Mouse (Mus musculus): ENCODE measurements around the gene Troap. TPM values are rescaled to one million over a fixed set of nuclear protein-coding genes. Genes with fewer than 3 reads are reported as not detected.
A peak's percentile ranks its signal among the peaks of the same experiment; 100 is the strongest.

The Troap gene
- polyA plus RNA-seq, 1 experiment from 2014 or later: 27.3 TPM

DNA sequence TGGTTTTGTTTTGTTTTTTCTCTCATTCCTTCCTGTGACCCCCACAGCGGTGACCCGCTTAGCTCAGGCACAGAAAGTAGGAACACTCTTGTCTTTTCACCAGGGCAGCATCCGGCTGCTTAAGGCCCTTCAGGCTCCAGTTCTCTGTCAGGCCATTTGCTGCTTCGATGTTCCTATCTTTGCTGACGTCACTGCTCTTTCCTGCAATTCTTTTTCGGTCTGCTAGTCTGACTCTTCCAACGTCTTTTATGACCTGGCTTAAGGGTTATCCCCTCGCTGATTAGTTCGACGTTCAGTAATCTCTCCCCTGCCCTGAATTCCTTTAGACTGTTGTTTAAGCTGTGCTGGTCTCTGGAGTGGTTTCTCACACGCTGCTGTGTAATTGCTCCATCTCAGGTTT, 42.2 kb downstream of the Troap start:
- Histone ChIP-seq H3K4me3 (ENCODE audit: low read length) (no peak overlapping the region), H3K9me3 (ENCODE audit: control insufficient read depth, low read length) (no peaks in the 10 kb centered on the region), H3K9ac (ENCODE audit: low read depth, low read length) (no peak overlapping the region), H3K27me3 (ENCODE audit: control insufficient read depth, insufficient read depth, low read length) (no peaks in the 10 kb centered on the region), H3K27ac (ENCODE audit: low read depth, low read length) (no peak overlapping the region), H3K36me3 (ENCODE audit: control insufficient read depth, insufficient read depth, low read length) (no peaks in the 10 kb centered on the region), H3K4me2 (replicated peaks; ENCODE audit: low read depth, low read length) (no peak overlapping the region), H3K4me1 (ENCODE audit: control insufficient read depth, insufficient read depth, low read length) (peaks cover 4% of the 10 kb centered on the region; the same call in 1 of the 2 replicates)
- ATAC-seq (ENCODE audit: low FRiP score, low TSS enrichment): no peak
- 25% methylated on average over 11 of the region's 11 CpGs for WGBS

DNA sequence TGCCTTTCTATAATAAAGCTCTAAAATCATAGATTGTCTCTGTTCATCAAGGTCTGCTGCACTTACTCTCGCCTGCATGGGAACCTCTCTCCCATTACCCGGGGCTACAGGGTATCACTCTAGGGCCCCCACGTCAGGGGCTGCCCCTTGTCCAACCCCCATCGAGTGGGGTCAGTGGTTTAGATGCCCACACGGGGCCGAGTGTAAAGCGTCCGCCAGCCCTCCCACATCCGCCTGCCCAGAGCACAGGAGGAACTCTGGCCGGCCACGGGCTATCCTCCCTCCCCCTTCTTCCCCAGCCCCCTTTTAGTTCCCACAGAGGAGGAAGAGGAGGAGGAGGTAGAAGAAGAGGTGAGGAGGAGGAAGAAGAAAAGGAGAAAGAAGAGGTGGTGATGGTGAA, 46.4 kb downstream of the Troap start:
- Histone ChIP-seq H3K27me3 (ENCODE audit: control insufficient read depth, insufficient read depth, low read length) (no peaks in the 10 kb centered on the region), H3K36me3 (ENCODE audit: control insufficient read depth, insufficient read depth, low read length) (no peaks in the 10 kb centered on the region), H3K4me3 (ENCODE audit: low read length) (no peak overlapping the region), H3K9me3 (ENCODE audit: control insufficient read depth, low read length) (no peaks in the 10 kb centered on the region), H3K4me1 (ENCODE audit: control insufficient read depth, insufficient read depth, low read length) (peaks cover 10% of the 10 kb centered on the region; the same call in 1 of the 2 replicates), H3K9ac (ENCODE audit: low read depth, low read length) (0 out of 2 replicates have a peak overlapping the region, but pooled peaks have one; percentile 7), H3K27ac (ENCODE audit: low read depth, low read length) (no peak overlapping the region), H3K4me2 (replicated peaks; ENCODE audit: low read depth, low read length) (peak overlapping the region; percentile 34)
- ATAC-seq (ENCODE audit: low FRiP score, low TSS enrichment): peak; percentile 72
- 6% methylated on average over 11 of the region's 11 CpGs for WGBS

GRCm38 (mm10) chr15:99122642-99123041, 48.3 kb downstream of the Troap start:
- 56% methylated on average over 2 of the region's 2 CpGs for WGBS
- no peaks in the 10 kb centered on the region for H3K27me3 ChIP-seq (ENCODE audit: control insufficient read depth, insufficient read depth, low read length)
- H3K9ac ChIP-seq (ENCODE audit: low read depth, low read length): no peak overlapping the region
- H3K4me1 ChIP-seq (ENCODE audit: control insufficient read depth, insufficient read depth, low read length): peaks cover 10% of the 10 kb centered on the region; the same call in 1 of the 2 replicates
- no peak for ATAC-seq (ENCODE audit: low FRiP score, low TSS enrichment)
- no peak overlapping the region for H3K4me2 ChIP-seq (replicated peaks; ENCODE audit: low read depth, low read length)
- no peak overlapping the region for H3K4me3 ChIP-seq (ENCODE audit: low read length)
- no peak overlapping the region for H3K27ac ChIP-seq (ENCODE audit: low read depth, low read length)
- no peaks in the 10 kb centered on the region for H3K36me3 ChIP-seq (ENCODE audit: control insufficient read depth, insufficient read depth, low read length)
- H3K9me3 ChIP-seq (ENCODE audit: control insufficient read depth, low read length): no peaks in the 10 kb centered on the region

DNA sequence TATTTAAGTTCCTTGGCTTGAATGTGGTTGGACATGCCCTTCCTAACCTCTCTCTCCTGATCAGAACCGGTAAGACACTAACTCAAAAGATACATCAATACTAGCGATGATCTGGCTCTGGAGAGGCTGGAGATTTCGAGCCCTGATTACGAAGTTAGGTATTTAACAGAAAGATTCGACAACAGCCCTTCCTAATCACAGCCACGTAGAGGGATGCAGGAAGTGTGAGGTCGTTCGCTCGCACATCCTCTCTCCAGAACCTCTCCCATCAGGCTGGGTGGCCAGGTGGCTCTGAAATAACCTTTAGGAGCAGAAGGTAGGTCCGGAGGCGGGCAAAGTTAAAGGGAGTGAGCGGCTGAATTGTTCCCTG, 51.3 kb downstream of the Troap start, which contains the start of gene Spats2:
Gene Spats2, plus strand, starts transcription at position 206 of the 370 bp plus-strand sequence.
- Histone ChIP-seq H3K4me2 (replicated peaks; ENCODE audit: low read depth, low read length) (peak within 1 kb of the TSS; percentile 68), H3K4me3 (ENCODE audit: low read length) (peak within 1 kb of the TSS; percentile 84), H3K9ac (ENCODE audit: low read depth, low read length) (peak within 1 kb of the TSS; percentile 93), H3K27me3 (ENCODE audit: control insufficient read depth, insufficient read depth, low read length) (no peaks in the 10 kb centered on the region), H3K9me3 (ENCODE audit: control insufficient read depth, low read length) (no peaks in the 10 kb centered on the region), H3K36me3 (ENCODE audit: control insufficient read depth, insufficient read depth, low read length) (no peaks in the 10 kb centered on the region), H3K4me1 (ENCODE audit: control insufficient read depth, insufficient read depth, low read length) (peaks cover 33% of the 10 kb centered on the region), H3K27ac (ENCODE audit: low read depth, low read length) (peak within 1 kb of the TSS; percentile 93)
- ATAC-seq (ENCODE audit: low FRiP score, low TSS enrichment): no peak
- 1% methylated on average over 12 of the region's 12 CpGs for WGBS

DNA sequence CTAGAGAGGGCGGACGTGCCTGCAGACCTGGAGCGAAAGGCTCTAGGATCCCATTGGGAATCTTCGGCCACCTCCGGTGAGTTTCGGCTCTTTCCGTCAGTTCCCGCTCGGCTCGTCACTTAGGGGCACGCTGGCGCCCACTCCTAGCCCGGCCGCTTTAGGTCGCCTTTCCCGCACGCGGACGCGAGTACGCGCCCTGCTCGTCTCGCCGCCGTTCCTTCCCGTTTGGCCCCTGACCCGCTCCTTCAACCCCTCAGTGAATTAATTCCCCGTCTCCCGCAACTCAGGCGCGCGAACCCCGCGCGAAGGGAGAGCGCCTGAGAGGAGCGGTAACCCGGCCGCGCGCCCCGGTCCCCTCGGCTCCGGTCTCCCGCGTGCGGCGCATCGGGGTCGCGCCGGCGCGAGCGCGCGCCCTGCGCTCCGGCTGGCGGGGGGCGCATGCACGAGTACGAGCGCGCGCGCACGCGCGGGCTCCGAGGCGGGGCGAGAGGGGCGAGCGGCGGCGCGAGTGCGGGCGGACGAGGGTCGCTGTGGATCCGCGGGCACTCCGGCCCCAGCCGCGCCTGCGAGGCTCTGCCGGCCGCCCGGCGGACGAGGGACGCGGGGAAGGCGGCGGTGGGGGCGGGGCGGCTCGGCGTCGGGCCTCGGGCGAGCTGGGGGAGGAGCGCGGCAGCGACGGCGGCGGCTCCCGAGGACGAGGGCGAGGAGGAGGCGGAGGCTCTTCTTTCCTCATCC, 51.9 kb downstream of the Troap start:
- Histone ChIP-seq H3K9me3 (ENCODE audit: control insufficient read depth, low read length) (no peaks in the 10 kb centered on the region), H3K4me3 (ENCODE audit: low read length) (peak overlapping the region; percentile 84), H3K27ac (ENCODE audit: low read depth, low read length) (peak overlapping the region; percentile 93), H3K9ac (ENCODE audit: low read depth, low read length) (peak overlapping the region; percentile 93), H3K4me1 (ENCODE audit: control insufficient read depth, insufficient read depth, low read length) (peaks cover 35% of the 10 kb centered on the region), H3K36me3 (ENCODE audit: control insufficient read depth, insufficient read depth, low read length) (no peaks in the 10 kb centered on the region), H3K4me2 (replicated peaks; ENCODE audit: low read depth, low read length) (peak overlapping the region; percentile 68), H3K27me3 (ENCODE audit: control insufficient read depth, insufficient read depth, low read length) (no peaks in the 10 kb centered on the region)
- under 1% methylated on average over 110 of the region's 115 CpGs for WGBS
- ATAC-seq (ENCODE audit: low FRiP score, low TSS enrichment): peak; percentile 90

DNA sequence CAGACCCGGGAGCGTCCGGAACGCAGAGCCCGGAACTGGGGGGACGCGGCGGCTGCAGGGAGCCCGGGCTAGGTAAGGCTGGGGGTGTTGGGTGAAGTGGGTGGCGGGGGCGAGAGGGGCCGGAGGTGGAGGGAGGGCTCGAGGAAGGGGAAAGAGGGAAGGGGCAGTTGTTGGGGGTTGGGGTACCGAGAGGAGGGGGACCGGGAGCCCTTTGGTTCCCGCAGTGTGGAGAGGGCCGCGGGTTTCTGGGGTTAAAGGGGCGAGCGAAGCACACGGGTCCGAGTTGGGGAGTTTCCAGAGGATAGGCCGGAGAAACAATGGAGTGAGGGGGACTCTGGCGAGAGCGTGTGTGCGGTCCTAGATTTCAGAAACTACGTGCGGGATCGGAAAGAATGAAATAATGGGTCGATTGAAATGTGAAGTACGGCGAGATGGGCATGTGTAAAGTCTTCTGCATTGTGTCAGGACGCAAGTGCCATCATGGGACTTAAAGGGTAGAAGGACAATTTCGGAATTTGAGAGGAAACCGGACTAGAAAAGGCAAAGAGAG, 52.5 kb downstream of the Troap start:
- Histone ChIP-seq H3K4me3 (ENCODE audit: low read length) (peak overlapping the region; percentile 84), H3K27ac (ENCODE audit: low read depth, low read length) (peak overlapping the region; percentile 93), H3K4me2 (replicated peaks; ENCODE audit: low read depth, low read length) (peak overlapping the region; percentile 68), H3K4me1 (ENCODE audit: control insufficient read depth, insufficient read depth, low read length) (peaks cover 37% of the 10 kb centered on the region), H3K36me3 (ENCODE audit: control insufficient read depth, insufficient read depth, low read length) (0 out of 2 replicates have a peak, but pooled peaks cover 1% of the 10 kb centered on the region), H3K9ac (ENCODE audit: low read depth, low read length) (peak overlapping the region; percentile 93), H3K27me3 (ENCODE audit: control insufficient read depth, insufficient read depth, low read length) (no peaks in the 10 kb centered on the region), H3K9me3 (ENCODE audit: control insufficient read depth, low read length) (no peaks in the 10 kb centered on the region)
- peak; percentile 17; the same call in 1 of the 2 replicates for ATAC-seq (ENCODE audit: low FRiP score, low TSS enrichment)
- WGBS: under 1% methylated on average over 35 of the region's 35 CpGs

DNA sequence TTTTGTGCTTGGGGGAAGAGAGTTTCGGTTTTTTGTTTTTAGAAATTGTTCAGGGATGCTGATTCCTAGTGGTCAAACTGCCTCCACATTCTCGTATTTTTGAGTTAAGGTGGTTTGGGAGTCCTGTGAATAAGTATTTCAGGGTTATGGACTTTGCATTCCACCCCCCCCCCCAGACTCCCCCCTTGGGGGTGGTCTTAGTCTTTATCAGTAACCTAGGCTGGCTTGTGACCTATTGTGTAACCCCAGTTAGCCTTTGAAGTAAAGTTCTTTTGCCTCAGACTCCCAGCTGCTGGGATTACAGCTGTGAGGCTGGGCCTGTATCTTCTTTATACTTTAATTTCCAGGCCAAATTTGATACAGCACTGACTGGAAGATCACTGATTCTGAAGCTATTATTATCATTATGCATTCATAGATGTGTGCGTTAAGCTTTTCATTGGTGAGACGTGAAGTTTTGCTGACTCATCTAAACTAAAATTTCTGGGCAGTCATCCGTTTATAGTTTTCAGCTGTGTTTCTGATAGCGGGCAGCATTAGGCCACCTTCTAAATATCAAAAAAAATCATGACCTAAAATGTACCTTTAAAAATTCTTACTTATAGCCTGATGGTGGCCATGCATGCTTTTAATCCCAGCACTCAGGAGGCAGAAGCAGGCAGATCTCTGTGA, 53.6 kb downstream of the Troap start:
- peak overlapping the region; percentile 93; the same call in 1 of the 2 replicates for H3K9ac ChIP-seq (ENCODE audit: low read depth, low read length)
- WGBS: 67% methylated on average over 6 of the region's 6 CpGs
- H3K4me3 ChIP-seq (ENCODE audit: low read length): peak overlapping the region; percentile 84
- ATAC-seq (ENCODE audit: low FRiP score, low TSS enrichment): no peak
- peaks cover 37% of the 10 kb centered on the region for H3K4me1 ChIP-seq (ENCODE audit: control insufficient read depth, insufficient read depth, low read length)
- H3K4me2 ChIP-seq (replicated peaks; ENCODE audit: low read depth, low read length): peak overlapping the region; percentile 68
- 0 out of 2 replicates have a peak, but pooled peaks cover 2% of the 10 kb centered on the region for H3K36me3 ChIP-seq (ENCODE audit: control insufficient read depth, insufficient read depth, low read length)
- no peaks in the 10 kb centered on the region for H3K9me3 ChIP-seq (ENCODE audit: control insufficient read depth, low read length)
- H3K27ac ChIP-seq (ENCODE audit: low read depth, low read length): no peak overlapping the region
- no peaks in the 10 kb centered on the region for H3K27me3 ChIP-seq (ENCODE audit: control insufficient read depth, insufficient read depth, low read length)

DNA sequence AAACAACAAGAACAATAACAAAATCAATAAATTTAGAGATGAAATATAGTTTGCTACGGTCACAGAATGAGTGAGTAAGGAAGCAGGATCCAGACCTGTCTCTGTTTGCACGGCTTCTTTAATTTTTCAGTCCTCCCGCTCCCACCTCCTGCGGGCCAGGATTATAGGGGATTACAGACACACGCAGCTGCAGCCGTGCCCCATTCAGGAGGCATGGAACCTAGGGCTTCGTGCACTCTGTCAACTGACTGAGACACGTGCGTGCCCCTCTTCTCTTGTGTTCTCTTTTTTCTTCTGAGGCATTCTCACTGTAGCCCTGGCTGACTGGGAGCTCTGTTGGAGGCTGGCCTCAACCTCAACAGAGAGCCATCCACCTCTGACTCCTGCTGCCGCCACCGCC, 55.1 kb downstream of the Troap start:
- no peak overlapping the region for H3K9ac ChIP-seq (ENCODE audit: low read depth, low read length)
- H3K9me3 ChIP-seq (ENCODE audit: control insufficient read depth, low read length): no peaks in the 10 kb centered on the region
- H3K4me2 ChIP-seq (replicated peaks; ENCODE audit: low read depth, low read length): no peak overlapping the region

More for the DNA sequence above, 55.1 kb downstream of the Troap start:
- 0 out of 2 replicates have a peak, but pooled peaks cover 2% of the 10 kb centered on the region for H3K36me3 ChIP-seq (ENCODE audit: control insufficient read depth, insufficient read depth, low read length)
- no peak overlapping the region for H3K27ac ChIP-seq (ENCODE audit: low read depth, low read length)
- H3K27me3 ChIP-seq (ENCODE audit: control insufficient read depth, insufficient read depth, low read length): no peaks in the 10 kb centered on the region
- no peak for ATAC-seq (ENCODE audit: low FRiP score, low TSS enrichment)
- H3K4me3 ChIP-seq (ENCODE audit: low read length): no peak overlapping the region
- WGBS: 69% methylated on average over 11 of the region's 11 CpGs
- peaks cover 37% of the 10 kb centered on the region for H3K4me1 ChIP-seq (ENCODE audit: control insufficient read depth, insufficient read depth, low read length)
